Mouse (Mus musculus) layer of hippocampus, postnatal 14 days (tissue): ENCODE data around the gene Fam104a. TPM values are rescaled to one million over a fixed set of nuclear protein-coding genes. Genes with fewer than 3 reads are reported as not detected.
"Not testable (repeated sequence)": the region's sequence is repeated elsewhere in the genome, so short reads cannot be mapped to it uniquely, and the experiment has no call there.

Experiments
- DNase-seq, 2 experiments: peaks; one replicate each; pipeline ENCODE4 v3.0.0; 2021 to 2022; ENCODE audit warnings: low spot score in 2 of 2, mixed read lengths in 1 of 2
- total RNA-seq, 2 experiments: library from RNA; stranded (reverse); gene quantifications; 2 replicates each; pipeline ENCODE4 v1.2.3; 2021

Fam104a gene
- total RNA-seq, 2 experiments from 2014 or later: 24.5 to 24.7 TPM

- DNase-seq: no peak
These were observed 16.8 kb downstream of the Fam104a start for GRCm38 (mm10) chr11:113667122-113667521.

DNA sequence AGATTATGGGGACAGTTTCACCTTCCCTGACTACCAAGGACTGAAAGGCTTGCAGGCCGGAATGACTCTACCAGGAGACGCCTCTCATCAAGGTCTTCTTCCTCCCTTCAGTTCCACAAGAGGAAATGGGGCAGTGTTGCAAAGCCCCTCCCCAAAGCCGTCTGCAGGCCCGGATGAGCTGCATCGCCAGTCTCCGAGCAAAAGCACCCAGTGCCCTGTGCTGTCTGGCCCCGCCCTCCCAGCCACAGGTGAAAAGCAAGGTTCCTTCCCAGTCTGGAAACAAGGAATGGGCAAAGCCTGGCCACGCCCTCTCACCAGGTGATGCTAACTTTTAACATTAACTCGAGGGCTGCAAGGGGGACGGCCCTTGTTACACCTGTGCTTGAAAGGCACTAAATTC is 17.3 kb downstream of the Fam104a start:
- no peak for DNase-seq

- DNase-seq: no peak
These were observed 17.8 kb downstream of the Fam104a start for GRCm38 (mm10) chr11:113666205-113666604.

DNA sequence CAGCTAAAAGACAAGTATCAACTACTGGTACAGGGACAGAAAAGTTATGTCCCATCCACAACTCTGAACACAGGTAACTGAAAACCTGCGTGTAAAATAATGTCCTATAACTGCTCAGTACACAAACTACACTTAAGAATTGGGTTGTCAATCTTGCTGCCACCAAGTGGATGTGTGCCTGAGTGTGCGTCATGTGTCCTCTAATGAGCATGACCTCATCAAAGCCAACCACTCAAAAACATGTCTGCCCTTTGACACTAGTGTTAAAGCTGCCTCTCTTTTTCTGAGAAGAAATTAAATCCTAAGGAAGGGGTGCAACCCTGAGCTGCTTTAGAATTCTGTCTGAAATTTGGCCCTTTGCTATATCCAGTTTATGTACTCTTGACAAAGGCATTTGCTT is 19.7 kb downstream of the Fam104a start:
- DNase-seq: no peak

- no peak for DNase-seq
These were observed 22.1 kb downstream of the Fam104a start for GRCm38 (mm10) chr11:113661835-113662351.

DNA sequence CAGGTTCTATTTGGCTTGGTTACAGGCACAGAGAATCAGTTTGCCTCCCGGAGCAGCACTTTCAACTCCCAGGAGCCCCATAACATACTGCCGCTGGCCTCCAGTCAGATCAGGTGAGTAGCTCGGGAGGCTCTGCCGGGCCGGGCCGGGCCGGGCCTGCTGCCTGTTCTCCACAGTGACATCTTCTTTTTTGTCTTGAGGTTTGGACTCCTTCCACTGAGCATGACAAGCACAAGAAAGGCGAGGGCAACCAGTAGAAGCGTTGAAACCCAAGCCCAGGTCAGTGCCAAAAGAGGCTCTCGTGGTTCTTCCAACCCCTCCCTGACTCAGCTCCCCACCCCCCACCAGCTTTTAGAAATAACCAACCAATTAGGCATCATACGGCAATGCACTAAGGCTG is 23.0 kb downstream of the Fam104a start:
- DNase-seq: no peak

- not testable (repeated sequence) for DNase-seq
These were observed 23.7 kb downstream of the Fam104a start for GRCm38 (mm10) chr11:113660213-113660612.

DNA sequence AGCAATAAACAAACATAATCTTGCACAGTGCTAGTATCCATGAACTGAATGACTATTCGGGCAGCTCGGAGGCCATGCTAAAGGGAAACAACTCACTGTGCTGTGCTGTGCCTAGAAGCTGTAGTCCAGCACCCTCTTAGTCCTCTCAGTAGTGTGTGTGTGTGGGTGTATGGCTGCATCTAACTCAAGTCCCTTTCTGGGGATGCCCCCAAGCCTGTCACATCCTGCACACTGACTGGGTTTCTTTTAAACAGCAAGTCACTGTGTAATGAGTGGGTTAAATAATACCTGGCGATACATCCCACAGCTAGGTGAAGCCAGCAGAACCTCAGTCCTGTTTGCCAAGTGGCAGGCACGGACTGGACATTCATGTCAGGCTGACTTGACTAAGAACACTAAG is 25.2 kb downstream of the Fam104a start:
- no peak for DNase-seq

DNA sequence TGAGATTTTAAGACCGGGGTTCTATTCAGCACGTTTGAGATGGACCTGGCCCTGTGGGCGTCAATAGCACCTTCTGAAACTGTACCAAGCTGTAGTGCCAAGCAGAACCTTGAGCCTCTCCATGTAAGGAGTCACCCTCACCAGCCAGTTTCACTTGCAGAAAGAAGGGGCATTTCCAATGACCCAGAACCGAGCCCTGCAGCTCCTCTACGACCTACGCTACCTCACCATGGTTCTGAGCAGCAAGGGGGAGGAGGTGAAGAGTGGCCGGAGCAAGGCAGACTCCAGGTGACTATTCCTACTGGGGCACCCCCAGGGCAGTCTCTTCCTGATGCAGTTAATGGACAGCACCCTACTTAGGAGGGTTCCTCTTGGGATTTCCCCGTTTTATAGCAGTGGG is 25.6 kb downstream of the Fam104a start:
- no peak for DNase-seq

- no peak for DNase-seq
These were observed 26.7 kb downstream of the Fam104a start for GRCm38 (mm10) chr11:113657221-113657620.

DNA sequence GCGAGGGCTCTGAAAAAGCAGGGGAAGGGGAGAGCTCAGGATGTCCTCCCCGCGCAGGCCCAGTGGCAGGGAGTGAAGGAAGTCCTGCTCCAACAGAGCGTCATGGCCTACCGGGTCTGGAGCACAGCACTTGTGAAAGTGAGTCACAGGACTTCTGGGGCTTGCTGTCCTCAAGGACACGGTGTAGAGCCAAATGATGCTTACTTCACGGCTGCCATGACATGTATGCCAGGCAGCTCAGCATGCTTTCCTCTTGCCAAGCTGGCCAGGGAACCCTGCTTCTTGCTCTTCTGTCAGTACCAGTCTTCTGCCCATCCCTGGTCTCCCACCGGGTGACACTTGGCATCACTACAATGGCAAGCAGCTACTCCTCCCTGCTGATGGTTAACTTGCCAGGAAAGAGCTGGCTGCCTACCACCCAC is 27.4 kb downstream of the Fam104a start:
- DNase-seq: peak in 1 of 2 experiments; percentile 42

GRCm38 (mm10) chr11:113654561-113655270 is 29.2 kb downstream of the Fam104a start:
- peak in 1 of 2 experiments; percentile 44 for DNase-seq

GRCm38 (mm10) chr11:113654105-113654504 is 29.9 kb downstream of the Fam104a start:
- DNase-seq: no peak

GRCm38 (mm10) chr11:113652516-113652915 is 31.4 kb downstream of the Fam104a start:
- DNase-seq: no peak

DNA sequence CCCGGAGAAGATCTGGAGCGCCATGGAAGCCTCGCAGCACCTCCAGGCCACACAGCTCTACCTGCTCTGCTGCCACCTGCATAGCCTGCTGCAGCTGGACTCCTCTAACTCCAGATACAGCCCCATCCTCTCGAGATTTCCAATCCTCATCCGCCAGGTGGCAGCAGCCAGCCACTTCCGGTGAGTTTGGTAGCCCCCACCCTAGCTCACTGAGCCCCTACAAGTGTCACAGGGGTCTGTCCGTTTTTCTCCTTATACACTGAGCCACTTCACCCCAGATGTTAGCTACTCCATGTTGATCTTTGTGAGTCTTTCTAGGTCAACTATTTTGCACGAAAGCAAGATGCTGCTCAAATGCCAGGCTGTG is 32.1 kb downstream of the Fam104a start:
- DNase-seq: peak in 1 of 2 experiments; percentile 49

GRCm38 (mm10) chr11:113651206-113651906 is 32.6 kb downstream of the Fam104a start:
- DNase-seq: no peak

DNA sequence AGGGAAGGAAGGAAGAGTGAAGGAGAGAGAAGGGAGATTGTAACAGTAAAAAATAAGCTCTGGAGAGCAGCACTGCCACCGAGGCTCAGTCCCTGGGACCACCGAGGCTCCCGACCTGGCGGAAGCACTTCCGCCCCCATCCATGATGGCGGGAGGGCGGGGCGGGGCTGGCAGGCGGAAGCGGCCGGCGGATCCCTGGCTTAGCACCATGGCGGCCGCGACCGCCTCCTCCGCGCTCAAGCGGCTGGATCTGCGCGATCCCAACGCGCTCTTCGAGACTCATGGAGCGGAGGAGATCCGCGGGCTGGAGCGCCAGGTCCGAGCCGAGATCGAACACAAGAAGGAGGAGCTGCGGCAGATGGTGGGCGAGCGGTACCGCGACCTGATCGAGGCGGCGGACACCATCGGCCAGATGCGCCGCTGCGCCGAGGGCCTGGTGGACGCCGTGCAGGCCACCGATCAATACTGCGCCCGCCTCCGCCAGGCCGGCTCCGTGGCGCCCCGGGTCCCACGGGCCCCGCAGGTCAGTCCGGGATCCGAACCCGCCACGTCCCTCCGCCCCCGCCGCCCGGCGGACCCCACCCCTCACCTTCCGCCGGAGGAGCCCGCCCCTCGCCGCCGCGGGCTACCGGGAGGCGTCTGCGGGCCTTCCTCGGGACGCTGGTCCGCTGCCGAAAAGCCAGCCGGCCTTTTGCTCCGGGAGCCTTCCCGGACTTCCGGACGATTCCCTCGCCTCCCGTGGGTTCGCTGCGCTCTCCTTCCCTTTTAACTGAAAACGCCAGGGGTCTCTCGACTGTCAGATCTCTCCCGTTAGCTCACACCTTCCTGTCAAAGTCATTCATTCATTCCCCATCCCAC is 34.4 kb downstream of the Fam104a start, which contains the start of gene Slc39a11:
TSS of gene Slc39a11 (minus strand) at position 727 of the 858 bp plus-strand sequence.
- DNase-seq: peak; percentile 58 to 65

DNA sequence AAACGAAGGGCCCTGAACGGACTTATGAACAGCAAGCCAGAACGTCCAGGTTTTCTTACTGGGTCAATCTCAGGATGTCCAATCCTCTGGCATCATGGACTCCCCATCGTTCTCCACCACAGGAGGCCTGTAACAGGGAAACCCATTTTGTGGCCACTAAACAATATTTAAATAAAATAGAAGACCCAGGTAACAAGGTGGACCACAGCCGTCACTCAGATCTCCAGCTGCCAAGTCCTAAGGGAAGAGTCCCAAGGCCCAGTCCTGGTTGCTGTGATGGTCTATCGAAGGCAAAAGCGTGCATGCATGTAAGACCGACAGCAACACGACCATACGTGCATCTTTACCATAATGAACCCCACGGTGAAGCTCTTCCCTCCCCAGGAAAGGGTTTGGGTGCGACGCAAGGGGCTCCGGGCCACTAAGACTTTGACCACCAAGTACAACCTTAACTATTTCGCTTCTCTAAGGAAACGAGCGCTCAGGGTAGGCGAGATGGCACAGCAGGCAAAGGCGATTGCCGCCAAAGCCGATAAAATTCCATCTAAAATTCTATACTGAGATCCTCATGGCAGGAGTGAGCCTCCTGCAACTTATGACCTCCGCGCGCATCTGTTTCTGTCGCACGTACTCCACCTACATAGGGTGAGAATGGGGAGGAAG is 35.1 kb downstream of the Fam104a start, which contains the start of gene Cog1:
TSS of gene Cog1 (plus strand) at position 480 of the 663 bp plus-strand sequence.
- no peak for DNase-seq

- peak; percentile 80 to 82 for DNase-seq
These were observed 35.8 kb downstream of the Fam104a start for GRCm38 (mm10) chr11:113648152-113648551.

DNA sequence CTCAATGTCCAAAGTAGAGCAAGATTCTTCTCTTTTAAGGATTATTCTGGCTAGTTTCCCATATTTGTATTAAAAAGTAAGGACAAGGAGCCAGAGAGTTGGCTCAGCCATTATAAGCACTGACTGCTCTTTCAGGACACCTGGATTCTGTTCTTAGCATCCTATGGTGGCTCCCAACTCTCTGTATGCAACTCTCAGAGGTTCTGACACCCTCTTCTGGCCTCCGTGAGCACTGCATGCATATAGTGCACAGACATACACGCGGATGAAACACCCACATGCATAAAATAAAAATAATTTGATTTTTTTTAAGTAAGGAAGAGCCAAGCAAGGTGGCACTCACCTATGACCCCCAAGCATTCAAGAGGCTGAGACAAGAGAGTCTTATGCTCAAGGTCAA is 38.8 kb downstream of the Fam104a start:
- DNase-seq: no peak

GRCm38 (mm10) chr11:113638680-113639079 is 45.3 kb downstream of the Fam104a start:
- no peak for DNase-seq
